Mouse (Mus musculus) midbrain, postnatal 0 days (tissue): ENCODE data around the gene Osbpl2. TPM values are rescaled to one million over a fixed set of nuclear protein-coding genes. Genes with fewer than 3 reads are reported as not detected.

Experiments
- ATAC-seq: fragments of 200-750 bp; cut with Nextera tagmentation; 2 replicates; pipeline ENCODE4 v1.8.0; 2017; ENCODE audit warnings: moderate number of reproducible peaks, mild to moderate bottlenecking, moderate TSS enrichment, moderate library complexity; ENCODE audit not compliant: low FRiP score
- DNase-seq: peaks from one replicate; pipeline ENCODE4 v3.0.0-alpha.2; 2015; ENCODE audit warnings: low spot score
- H3K27ac ChIP-seq: fragments of 300-500 bp; sonication (generic); 2 replicates; pipeline ENCODE4 v1.5.1; 2014; ENCODE audit warnings: low read depth, mild to moderate bottlenecking, low read length, mixed read lengths
- H3K27me3 ChIP-seq: fragments of 300-500 bp; sonication (generic); 2 replicates; pipeline ENCODE4 v1.6.1; 2014; ENCODE audit warnings: low read length, control low read depth, mixed read lengths; ENCODE audit not compliant: insufficient read depth
- H3K36me3 ChIP-seq: fragments of 300-500 bp; sonication (generic); 2 replicates; pipeline ENCODE4 v1.6.1; 2014; ENCODE audit warnings: low read length, control low read depth, mixed read lengths; ENCODE audit not compliant: insufficient read depth
- H3K4me1 ChIP-seq: fragments of 300-500 bp; sonication (generic); 2 replicates; pipeline ENCODE4 v1.6.1; 2014; ENCODE audit warnings: mild to moderate bottlenecking, control low read depth, antibody characterized with exemption, low read length, mixed read lengths; ENCODE audit not compliant: insufficient read depth
- H3K4me2 ChIP-seq: fragments of 300-500 bp; sonication (generic); 2 replicates; pipeline ENCODE4 v1.6.1; 2014; ENCODE audit warnings: low read depth, mild to moderate bottlenecking, low read length, mixed read lengths; ENCODE audit not compliant: poor library complexity, severe bottlenecking
- H3K4me3 ChIP-seq: fragments of 300-500 bp; sonication (generic); 2 replicates; pipeline ENCODE4 v1.5.1; 2014; ENCODE audit warnings: low read depth, mild to moderate bottlenecking, low read length, moderate library complexity
- H3K9ac ChIP-seq: fragments of 300-500 bp; sonication (generic); replicated peaks from 2 replicates; pipeline ENCODE4 v1.6.1; 2014; ENCODE audit warnings: mild to moderate bottlenecking, low read length, moderate library complexity, mixed read lengths; ENCODE audit not compliant: poor library complexity, severe bottlenecking
- H3K9me3 ChIP-seq: fragments of 300-500 bp; sonication (generic); 2 replicates; pipeline ENCODE4 v1.6.1; 2016; ENCODE audit warnings: low read length, control low read depth
- CTCF ChIP-seq: IDR thresholded peaks from 2 replicates; pipeline ENCODE4 v1.5.1; 2016; ENCODE audit warnings: antibody characterized with exemption, mild to moderate bottlenecking
- WGBS: fragments of 180-500 bp; shearing (Covaris S2); extraction: QIAGEN DNeasy Blood & Tissue Kit; methylation state at CpG from one replicate; pipeline ENCODE4 v1.1.7; 2014; 5-methylcytosine and 5-hydroxymethylcytosine counted together
- polyA plus RNA-seq: library from polyadenylated mRNA; unstranded; fragments of >200 nt; fragmentation: Nextera tagmentation; extraction: Ambion mirVana; gene quantifications from 2 replicates; pipeline ENCODE4 v1.2.1, GENCODE M21; 2015
- total RNA-seq: library from RNA; depleted of rRNA; stranded (reverse); fragments of >200 nt; gene quantifications from 2 replicates; pipeline ENCODE4 v1.2.3, GENCODE M21; 2014

Gene Osbpl2
- total and polyA plus RNA-seq, 2 experiments from 2014 or later, result 52.6 to 64.9 TPM

GRCm38 (mm10) chr2:180181542-180181941, 62.4 kb downstream of the Osbpl2 start:
- Histone ChIP-seq H3K9ac (no peak overlapping the region), H3K4me1 (no peaks in the 10 kb centered on the region), H3K27ac (no peak overlapping the region), H3K9me3 (no peaks in the 10 kb centered on the region), H3K36me3 (peaks cover 22% of the 10 kb centered on the region), H3K4me3 (no peak overlapping the region), H3K27me3 (no peaks in the 10 kb centered on the region), H3K4me2 (no peak overlapping the region)
- ATAC-seq (no peak), DNase-seq (no peak)
- TF ChIP-seq CTCF, result no peak
- 93% methylated on average over 9 of the region's 9 CpGs for WGBS

- ATAC-seq, result no peak
- Histone ChIP-seq H3K36me3 (no peaks in the 10 kb centered on the region), H3K4me2 (no peak overlapping the region), H3K27ac (no peak overlapping the region), H3K4me3 (no peak overlapping the region), H3K27me3 (no peaks in the 10 kb centered on the region), H3K9me3 (no peaks in the 10 kb centered on the region), H3K4me1 (no peaks in the 10 kb centered on the region), H3K9ac (no peak overlapping the region)
- no peak for DNase-seq
- 86% methylated on average over 24 of the region's 24 CpGs for WGBS
- no peak for TF ChIP-seq CTCF
These were observed 65.1 kb downstream of the Osbpl2 start for GRCm38 (mm10) chr2:180184011-180184751.

GRCm38 (mm10) chr2:180184752-180185109, 65.6 kb downstream of the Osbpl2 start:
- DNase-seq, result no peak
- Histone ChIP-seq H3K4me1 (no peaks in the 10 kb centered on the region), H3K36me3 (no peaks in the 10 kb centered on the region)

GRCm38 (mm10) chr2:180185686-180186085, 66.6 kb downstream of the Osbpl2 start:
- no peak overlapping the region for H3K4me3 ChIP-seq
- 89% methylated on average over 14 of the region's 14 CpGs for WGBS
- H3K36me3 ChIP-seq, result no peaks in the 10 kb centered on the region
- no peaks in the 10 kb centered on the region for H3K9me3 ChIP-seq
- ATAC-seq (no peak), DNase-seq (no peak)
- no peak overlapping the region for H3K9ac ChIP-seq
- no peak overlapping the region for H3K4me2 ChIP-seq
- H3K27me3 ChIP-seq, result no peaks in the 10 kb centered on the region
- no peak overlapping the region for H3K27ac ChIP-seq
- H3K4me1 ChIP-seq, result no peaks in the 10 kb centered on the region
- no peak for TF ChIP-seq CTCF

More at GRCm38 (mm10) chr2:180184752-180185109, 65.6 kb downstream of the Osbpl2 start:
- Histone ChIP-seq H3K27ac (no peak overlapping the region), H3K9ac (no peak overlapping the region), H3K4me3 (no peak overlapping the region), H3K4me2 (no peak overlapping the region), H3K9me3 (no peaks in the 10 kb centered on the region), H3K27me3 (no peaks in the 10 kb centered on the region)
- TF ChIP-seq CTCF, result no peak; the same call in 1 of the 2 replicates
- no peak for ATAC-seq
- 88% methylated on average over 6 of the region's 6 CpGs for WGBS

GRCm38 (mm10) chr2:180187362-180187761, 68.3 kb downstream of the Osbpl2 start:
- no peak for ATAC-seq
- H3K4me1 ChIP-seq, result no peaks in the 10 kb centered on the region

GRCm38 (mm10) chr2:180196610-180197322, 77.7 kb downstream of the Osbpl2 start:
- DNase-seq (no peak), ATAC-seq (no peak)
- H3K9me3 ChIP-seq, result no peaks in the 10 kb centered on the region
- H3K4me1 ChIP-seq, result no peaks in the 10 kb centered on the region
- no peak overlapping the region for H3K4me2 ChIP-seq
- H3K27ac ChIP-seq, result no peak overlapping the region
- H3K9ac ChIP-seq, result no peak overlapping the region
- no peak overlapping the region for H3K4me3 ChIP-seq
- no peaks in the 10 kb centered on the region for H3K27me3 ChIP-seq
- WGBS, result 87% methylated on average over 8 of the region's 12 CpGs
- no peak for TF ChIP-seq CTCF
- no peaks in the 10 kb centered on the region for H3K36me3 ChIP-seq

More at GRCm38 (mm10) chr2:180187362-180187761, 68.3 kb downstream of the Osbpl2 start:
- no peaks in the 10 kb centered on the region for H3K27me3 ChIP-seq
- H3K4me2 ChIP-seq, result no peak overlapping the region
- no peaks in the 10 kb centered on the region for H3K36me3 ChIP-seq
- 74% methylated on average over 11 of the region's 11 CpGs for WGBS
- no peak for TF ChIP-seq CTCF
- H3K9ac ChIP-seq, result no peak overlapping the region
- no peak for DNase-seq
- no peak overlapping the region for H3K27ac ChIP-seq
- H3K9me3 ChIP-seq, result no peaks in the 10 kb centered on the region
- H3K4me3 ChIP-seq, result no peak overlapping the region
